Mouse (Mus musculus) layer of hippocampus, postnatal 14 days (tissue): Measurements from ENCODE around the gene Fsd2. TPM values are rescaled to one million over a fixed set of nuclear protein-coding genes. Genes with fewer than 3 reads are reported as not detected.

Experiments
- total RNA-seq, 2 experiments: library from RNA; stranded (reverse); gene quantifications; 2 replicates each; pipeline ENCODE4 v1.2.3; 2021

Fsd2 gene
- total RNA-seq, 2 experiments from 2014 or later: 0.10 to 0.32 TPM

Other genes with a start within 250 kb of the Fsd2 start
- 100 to 1,000 TPM; 554 to 595 TPM for gene Rps17, start 221.7 kb downstream of the Fsd2 start, total RNA-seq
- 10 to 100 TPM; 66.2 to 72.0 TPM for gene Cpeb1, start 111.5 kb downstream of the Fsd2 start, total RNA-seq
- gene Ap3b2, start 73.0 kb downstream of the Fsd2 start, total RNA-seq: 100 to 1,000 TPM; 151 to 159 TPM
- not detected for gene BC048679, start 68.7 kb downstream of the Fsd2 start, total RNA-seq
- gene Whamm, start 4.3 kb upstream of the Fsd2 start, total RNA-seq: 10 to 100 TPM; 16.0 to 19.7 TPM
- 100 to 1,000 TPM in 1 of 2 experiments, 10 to 100 TPM in 1; 96.9 to 104 TPM for gene Homer2, start 140.6 kb upstream of the Fsd2 start, total RNA-seq
- 10 to 100 TPM; 63.1 to 64.2 TPM for gene Ramac, start 196.0 kb upstream of the Fsd2 start, total RNA-seq
- 10 to 100 TPM; 27.5 to 29.4 TPM for gene 3110040N11Rik, start 222.5 kb upstream of the Fsd2 start, total RNA-seq